Mouse (Mus musculus): Measurements from ENCODE around the gene Scn9a. TPM values are rescaled to one million over a fixed set of nuclear protein-coding genes. Genes with fewer than 3 reads are reported as not detected.

Gene Scn9a
- polyA plus RNA-seq (2012; rRNA removed), result not detected in 2 replicates

GRCm38 (mm10) chr2:66634580-66635359 lies at the start of gene Scn9a:
TSS of gene Scn9a (minus strand) at chr2:66634962.
- Histone ChIP-seq H3K4me1 (ENCODE audit: control insufficient read depth, insufficient read depth, insufficient read length, low read length) (no peaks in the 10 kb centered on the region), H3K4me3 (ENCODE audit: low read depth, low read length) (no peak within 1 kb of the TSS), H3K36me3 (ENCODE audit: control insufficient read depth, insufficient read depth, low read length) (no peaks in the 10 kb centered on the region), H3K27me3 (ENCODE audit: control insufficient read depth, insufficient read depth, low read length) (no peaks in the 10 kb centered on the region), H3K27ac (ENCODE audit: insufficient read depth, low read depth, low read length) (no peak within 1 kb of the TSS)
- WGBS, result 4% methylated on average over 29 of the region's 29 CpGs
- TF ChIP-seq CTCF (IDR thresholded peaks at IDR 0.05; ENCODE audit: extremely low read depth, insufficient read length, insufficient replicate concordance, low read depth, low read length), result no peak
- no peak for TF ChIP-seq POLR2A (IDR thresholded peaks at IDR 0.05; ENCODE audit: low read depth, low read length)

- H3K4me3 ChIP-seq (ENCODE audit: low read depth, low read length), result no peak overlapping the region
- H3K27me3 ChIP-seq (ENCODE audit: control insufficient read depth, insufficient read depth, low read length), result no peaks in the 10 kb centered on the region
- WGBS, result 66% methylated on average over 1 of the region's 1 CpGs
- TF ChIP-seq CTCF (IDR thresholded peaks at IDR 0.05; ENCODE audit: extremely low read depth, insufficient read length, insufficient replicate concordance, low read depth, low read length) (no peak), POLR2A (IDR thresholded peaks at IDR 0.05; ENCODE audit: low read depth, low read length) (no peak)
- H3K4me1 ChIP-seq (ENCODE audit: control insufficient read depth, insufficient read depth, insufficient read length, low read length), result no peaks in the 10 kb centered on the region
- no peaks in the 10 kb centered on the region for H3K36me3 ChIP-seq (ENCODE audit: control insufficient read depth, insufficient read depth, low read length)
- no peak overlapping the region for H3K27ac ChIP-seq (ENCODE audit: insufficient read depth, low read depth, low read length)
Observed at GRCm38 (mm10) chr2:66661988-66662387, 27.2 kb upstream of the Scn9a start.

- TF ChIP-seq POLR2A (IDR thresholded peaks at IDR 0.05; ENCODE audit: low read depth, low read length) (no peak), CTCF (IDR thresholded peaks at IDR 0.05; ENCODE audit: extremely low read depth, insufficient read length, insufficient replicate concordance, low read depth, low read length) (no peak)
- 88% methylated on average over 3 of the region's 3 CpGs for WGBS
- H3K27ac ChIP-seq (ENCODE audit: insufficient read depth, low read depth, low read length), result no peak overlapping the region
- no peaks in the 10 kb centered on the region for H3K27me3 ChIP-seq (ENCODE audit: control insufficient read depth, insufficient read depth, low read length)
- H3K36me3 ChIP-seq (ENCODE audit: control insufficient read depth, insufficient read depth, low read length), result no peaks in the 10 kb centered on the region
- H3K4me3 ChIP-seq (ENCODE audit: low read depth, low read length), result no peak overlapping the region
- H3K4me1 ChIP-seq (ENCODE audit: control insufficient read depth, insufficient read depth, insufficient read length, low read length), result no peaks in the 10 kb centered on the region
Observed at GRCm38 (mm10) chr2:66656430-66656829, 21.7 kb upstream of the Scn9a start.

DNA sequence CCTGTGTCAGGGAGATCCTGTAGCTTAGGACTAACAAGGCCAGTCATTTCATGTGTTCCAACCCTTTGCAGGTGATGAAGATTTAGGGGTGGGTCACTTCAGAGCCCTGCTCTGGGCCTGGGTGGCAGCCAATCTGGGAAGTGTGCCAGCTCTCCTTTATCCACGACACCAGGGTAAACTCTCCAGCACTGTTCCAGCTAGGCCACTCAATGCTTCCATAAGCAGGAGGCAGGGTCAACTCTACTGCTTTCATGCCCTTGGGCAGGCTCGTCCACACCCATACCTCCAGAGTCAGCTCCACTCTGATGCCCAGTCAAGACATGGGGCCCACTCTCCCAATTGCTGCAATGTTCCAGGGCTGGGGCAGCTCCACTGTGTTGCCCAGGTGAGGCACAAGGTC lies 20.7 kb upstream of the Scn9a start:
- WGBS, result 60% methylated on average over 2 of the region's 2 CpGs
- Histone ChIP-seq H3K4me3 (ENCODE audit: low read depth, low read length) (no peak overlapping the region), H3K27me3 (ENCODE audit: control insufficient read depth, insufficient read depth, low read length) (no peaks in the 10 kb centered on the region), H3K36me3 (ENCODE audit: control insufficient read depth, insufficient read depth, low read length) (no peaks in the 10 kb centered on the region), H3K4me1 (ENCODE audit: control insufficient read depth, insufficient read depth, insufficient read length, low read length) (no peaks in the 10 kb centered on the region), H3K27ac (ENCODE audit: insufficient read depth, low read depth, low read length) (no peak overlapping the region)
- TF ChIP-seq CTCF (IDR thresholded peaks at IDR 0.05; ENCODE audit: extremely low read depth, insufficient read length, insufficient replicate concordance, low read depth, low read length) (no peak), POLR2A (IDR thresholded peaks at IDR 0.05; ENCODE audit: low read depth, low read length) (no peak)

- Histone ChIP-seq H3K27ac (ENCODE audit: insufficient read depth, low read depth, low read length) (no peak overlapping the region), H3K4me1 (ENCODE audit: control insufficient read depth, insufficient read depth, insufficient read length, low read length) (no peaks in the 10 kb centered on the region), H3K27me3 (ENCODE audit: control insufficient read depth, insufficient read depth, low read length) (no peaks in the 10 kb centered on the region), H3K4me3 (ENCODE audit: low read depth, low read length) (no peak overlapping the region), H3K36me3 (ENCODE audit: control insufficient read depth, insufficient read depth, low read length) (no peaks in the 10 kb centered on the region)
- WGBS, result 25% methylated on average over 5 of the region's 5 CpGs
- TF ChIP-seq POLR2A (IDR thresholded peaks at IDR 0.05; ENCODE audit: low read depth, low read length) (no peak), CTCF (IDR thresholded peaks at IDR 0.05; ENCODE audit: extremely low read depth, insufficient read length, insufficient replicate concordance, low read depth, low read length) (no peak)
Observed at GRCm38 (mm10) chr2:66644384-66644783, 9.6 kb upstream of the Scn9a start.

GRCm38 (mm10) chr2:66632728-66633127 lies 2.0 kb downstream of the Scn9a start:
- Histone ChIP-seq H3K4me3 (ENCODE audit: low read depth, low read length) (no peak overlapping the region), H3K27ac (ENCODE audit: insufficient read depth, low read depth, low read length) (no peak overlapping the region), H3K4me1 (ENCODE audit: control insufficient read depth, insufficient read depth, insufficient read length, low read length) (no peaks in the 10 kb centered on the region), H3K27me3 (ENCODE audit: control insufficient read depth, insufficient read depth, low read length) (no peaks in the 10 kb centered on the region), H3K36me3 (ENCODE audit: control insufficient read depth, insufficient read depth, low read length) (no peaks in the 10 kb centered on the region)
- 32% methylated on average over 5 of the region's 5 CpGs for WGBS
- TF ChIP-seq CTCF (IDR thresholded peaks at IDR 0.05; ENCODE audit: extremely low read depth, insufficient read length, insufficient replicate concordance, low read depth, low read length) (no peak), POLR2A (IDR thresholded peaks at IDR 0.05; ENCODE audit: low read depth, low read length) (no peak)

DNA sequence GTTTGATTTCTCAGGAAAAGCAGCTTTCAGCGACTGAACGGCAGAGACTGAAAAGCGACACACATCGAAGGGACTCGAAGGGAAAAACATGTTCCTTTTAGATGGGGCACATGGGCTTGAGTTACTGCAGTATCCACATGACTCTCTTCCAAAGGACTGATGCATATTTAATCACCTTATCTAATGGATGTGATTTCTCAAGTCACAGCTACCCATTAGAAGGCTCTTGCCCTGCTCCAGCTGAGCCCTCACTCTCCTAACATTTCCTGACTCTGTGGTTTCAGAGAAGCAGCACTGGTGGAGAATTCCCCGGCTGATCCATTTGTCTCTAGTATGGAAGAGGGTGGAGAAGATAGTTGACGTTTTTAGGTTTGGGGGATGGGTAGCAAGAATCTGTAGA lies 23.7 kb downstream of the Scn9a start:
- H3K36me3 ChIP-seq (ENCODE audit: control insufficient read depth, insufficient read depth, low read length), result no peaks in the 10 kb centered on the region
- H3K4me1 ChIP-seq (ENCODE audit: control insufficient read depth, insufficient read depth, insufficient read length, low read length), result no peaks in the 10 kb centered on the region
- H3K4me3 ChIP-seq (ENCODE audit: low read depth, low read length), result no peak overlapping the region
- H3K27ac ChIP-seq (ENCODE audit: insufficient read depth, low read depth, low read length), result no peak overlapping the region
- 76% methylated on average over 7 of the region's 7 CpGs for WGBS
- TF ChIP-seq POLR2A (IDR thresholded peaks at IDR 0.05; ENCODE audit: low read depth, low read length) (no peak), CTCF (IDR thresholded peaks at IDR 0.05; ENCODE audit: extremely low read depth, insufficient read length, insufficient replicate concordance, low read depth, low read length) (no peak)
- no peaks in the 10 kb centered on the region for H3K27me3 ChIP-seq (ENCODE audit: control insufficient read depth, insufficient read depth, low read length)
